Mouse (Mus musculus) adrenal gland, postnatal 10 days (tissue): ENCODE results near the gene Drc7. TPM values are rescaled to one million over a fixed set of nuclear protein-coding genes. Genes with fewer than 3 reads are reported as not detected.

Source experiments
- DNase-seq: peaks from one replicate; pipeline ENCODE4 v3.0.0; 2021; ENCODE audit warnings: mixed read lengths
- total RNA-seq, 2 experiments: library from RNA; stranded (reverse); gene quantifications; 2 replicates each; pipeline ENCODE4 v1.2.3; 2021

The Drc7 gene
- total RNA-seq, 2 experiments from 2014 or later, result not detected

DNA sequence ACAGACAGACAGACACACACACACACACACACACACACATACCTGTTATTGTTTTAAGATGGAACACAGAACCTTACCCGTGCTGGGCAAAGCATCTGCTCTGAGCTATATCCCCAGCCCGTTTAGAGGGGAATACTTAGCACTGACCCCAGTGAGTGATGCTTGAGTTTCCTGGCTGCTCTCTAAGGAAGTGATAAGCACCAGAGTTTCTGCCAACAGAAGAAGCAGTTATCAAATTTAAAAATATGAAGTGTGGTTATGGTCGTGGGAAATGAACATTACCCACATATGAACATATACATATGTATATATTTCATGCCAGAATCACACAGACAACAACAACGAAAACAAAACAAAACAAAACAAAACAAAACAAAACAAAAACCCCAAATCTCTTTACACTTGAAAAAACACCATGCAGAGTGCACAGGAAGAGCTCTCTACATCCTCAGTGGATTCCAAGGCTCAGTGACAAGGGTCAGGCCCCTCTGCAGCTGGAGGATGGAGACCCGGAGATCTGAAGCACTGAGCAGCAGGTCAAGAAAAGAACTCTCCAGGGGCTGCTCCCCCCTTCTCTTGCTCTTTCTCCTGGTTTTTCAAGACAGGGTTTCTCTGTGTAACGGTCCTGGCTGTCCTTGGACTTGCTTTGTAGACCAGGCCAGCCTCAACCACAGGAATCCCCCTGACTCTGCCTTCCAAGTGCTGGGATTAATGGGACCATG is 5.1 kb downstream of the Drc7 start:
- DNase-seq, result no peak

DNA sequence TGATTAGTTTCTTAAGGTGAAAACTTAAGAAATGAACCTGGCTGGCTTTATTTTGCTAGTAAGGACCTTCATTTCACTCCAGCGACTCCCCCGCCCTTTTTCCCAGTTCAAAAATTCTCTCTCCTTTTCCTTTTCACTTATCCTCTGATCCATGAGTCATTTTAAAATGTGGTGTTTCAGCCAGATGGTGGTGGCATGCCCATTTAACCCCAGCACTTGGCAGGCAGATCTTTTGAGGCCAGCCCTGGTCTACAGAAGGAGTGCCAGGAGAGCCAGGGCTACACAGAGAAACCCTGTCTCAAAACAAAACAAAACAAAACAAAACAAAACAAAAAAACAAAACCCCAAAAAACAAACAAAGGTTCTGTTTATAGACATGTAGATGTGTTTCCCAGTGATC is 9.6 kb downstream of the Drc7 start:
- DNase-seq, result no peak

DNA sequence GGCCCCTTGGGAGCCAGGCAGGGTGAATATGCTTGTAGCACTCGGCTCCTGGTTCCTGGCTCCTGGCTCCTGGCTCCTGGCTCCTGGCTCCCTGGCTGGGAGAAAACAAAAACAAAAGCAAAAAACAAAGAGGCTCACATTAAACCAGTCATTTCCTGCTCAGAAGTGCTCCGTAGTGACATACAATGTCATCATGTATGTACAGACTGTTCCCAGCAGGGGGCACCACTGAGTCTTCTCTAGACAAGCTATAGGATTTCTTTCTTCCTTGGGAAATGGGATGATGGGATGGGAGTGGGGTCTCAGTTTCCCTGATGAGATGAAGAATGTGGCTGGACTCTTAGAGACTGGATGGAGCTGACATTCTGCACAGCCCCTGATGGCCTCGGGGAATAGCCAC is 12.7 kb downstream of the Drc7 start:
- peak; percentile 80 for DNase-seq

DNA sequence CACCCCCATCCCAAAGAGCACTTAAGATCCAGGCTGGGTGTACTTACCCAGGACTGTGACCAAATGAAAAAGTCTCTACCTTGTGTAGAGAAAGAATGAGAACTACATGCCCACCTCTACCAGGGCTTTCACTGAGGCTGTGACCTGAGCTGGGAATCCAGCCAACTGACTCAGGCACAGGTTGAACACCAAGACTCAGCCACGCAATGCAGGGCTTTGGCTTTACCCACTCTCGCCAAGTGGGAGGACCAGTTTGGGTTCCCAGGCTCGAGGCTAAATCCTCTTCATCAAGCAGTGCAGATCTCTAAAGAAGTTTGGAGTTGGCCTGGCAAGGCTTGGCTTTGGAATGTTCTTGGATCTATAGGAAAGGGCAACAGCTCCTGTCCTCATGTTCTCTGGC is 20.6 kb downstream of the Drc7 start:
- no peak for DNase-seq

DNA sequence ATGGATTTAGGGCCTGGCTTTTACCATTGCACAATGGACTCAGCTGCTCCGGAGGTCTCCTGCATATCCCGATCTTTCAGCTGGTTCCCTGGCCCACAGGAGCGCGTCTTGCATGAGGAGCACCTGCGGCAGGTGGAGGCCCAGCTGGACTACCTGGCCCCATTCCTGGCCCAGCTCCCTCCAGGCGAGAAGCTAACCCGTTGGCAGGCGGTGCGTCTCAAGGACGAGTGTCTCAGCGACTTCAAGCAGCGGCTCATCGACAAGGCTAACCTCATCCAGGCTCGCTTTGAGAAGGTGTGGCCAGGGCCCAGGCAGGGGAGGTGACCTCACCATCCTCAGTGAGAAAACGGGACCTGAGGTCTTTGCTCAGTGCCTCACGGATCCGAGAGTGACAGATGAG is 21.2 kb downstream of the Drc7 start:
- no peak for DNase-seq

DNA sequence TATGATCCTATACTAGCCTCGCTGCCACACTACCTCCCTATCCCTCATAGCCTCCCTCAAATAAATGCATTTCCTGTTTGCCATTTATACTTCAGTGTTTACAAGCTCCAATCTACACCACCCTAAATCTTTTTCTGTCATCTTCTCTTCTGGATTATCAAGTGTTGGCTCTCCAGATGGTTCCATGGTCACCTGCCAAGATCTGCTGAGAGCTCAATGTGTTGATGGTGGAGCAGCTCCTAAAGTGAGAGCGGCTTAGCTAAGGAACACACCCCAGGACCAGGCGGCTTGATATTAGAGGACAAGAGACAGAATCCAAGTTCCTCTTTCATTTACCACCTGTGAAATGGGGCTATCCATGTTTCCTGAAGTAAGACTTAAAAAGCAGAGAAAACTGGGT is 23.2 kb downstream of the Drc7 start:
- no peak for DNase-seq

DNA sequence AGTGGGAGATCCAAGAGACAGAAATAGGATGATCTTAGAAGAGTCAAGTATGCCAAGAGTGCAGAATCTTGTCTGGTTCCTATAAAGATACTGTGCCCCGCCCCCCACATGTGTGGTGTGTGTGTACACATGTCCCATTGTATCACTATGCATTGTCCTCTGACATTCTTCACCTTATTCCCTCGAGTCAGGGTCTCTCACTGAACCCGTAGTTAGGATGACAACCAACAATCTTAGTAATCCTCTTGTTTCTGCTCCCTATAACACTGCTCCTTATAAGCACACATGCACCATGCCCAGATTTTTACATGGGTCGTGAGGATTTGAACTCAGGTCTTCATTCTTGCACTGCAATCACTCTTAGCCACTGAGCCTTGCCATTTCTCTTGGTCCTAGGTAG is 24.4 kb downstream of the Drc7 start:
- DNase-seq, result no peak

DNA sequence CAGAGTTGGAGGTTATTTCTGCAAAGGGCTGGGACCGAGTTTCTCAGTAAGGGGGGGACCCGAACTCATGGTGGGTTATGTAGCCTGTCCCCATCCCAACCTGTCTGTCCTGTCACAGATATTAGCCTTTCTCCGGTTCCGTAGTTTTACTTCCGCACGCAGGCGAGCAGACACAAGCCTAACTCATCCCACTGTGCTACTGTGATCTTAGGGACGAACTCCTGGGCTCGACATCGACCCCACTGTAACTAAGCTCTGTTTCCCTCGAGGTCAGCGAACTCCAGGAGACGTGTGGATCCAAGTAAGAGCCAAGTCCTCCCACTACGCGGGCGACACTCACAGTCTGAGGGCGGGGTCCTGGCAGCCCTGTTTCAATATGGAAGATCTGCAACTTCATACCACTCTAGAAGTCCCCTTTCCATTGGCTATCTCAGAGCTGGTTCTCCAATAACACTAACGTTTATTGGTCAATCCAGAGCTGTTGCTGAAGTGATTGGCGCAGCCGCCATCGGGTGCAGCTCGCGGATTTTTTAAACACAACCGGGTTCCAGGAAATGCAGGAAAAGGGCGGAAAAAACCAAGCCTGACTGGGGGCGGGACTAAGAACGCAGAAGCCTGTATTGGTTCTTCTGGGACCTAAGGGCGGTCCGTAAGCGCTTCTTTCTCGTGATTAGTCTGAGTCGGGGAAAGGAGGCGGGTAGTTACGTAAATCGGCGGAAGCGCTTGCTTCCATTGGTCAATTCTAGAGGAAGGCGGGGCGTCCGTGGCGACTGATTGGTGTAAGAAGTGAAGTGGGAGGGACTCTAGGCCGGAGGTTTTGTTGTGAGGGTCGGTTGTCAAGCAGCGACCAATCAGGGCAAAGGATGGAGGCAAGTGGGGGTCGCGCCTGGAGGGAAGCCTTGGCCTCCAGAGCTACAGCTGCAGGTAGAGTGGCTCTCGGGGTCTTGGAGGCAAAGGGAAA is 25.8 kb downstream of the Drc7 start, which contains the start of gene Katnb1:
Katnb1 (plus strand) TSS at position 806 of the 961 bp plus-strand sequence.
- peak; percentile 96 for DNase-seq

DNA sequence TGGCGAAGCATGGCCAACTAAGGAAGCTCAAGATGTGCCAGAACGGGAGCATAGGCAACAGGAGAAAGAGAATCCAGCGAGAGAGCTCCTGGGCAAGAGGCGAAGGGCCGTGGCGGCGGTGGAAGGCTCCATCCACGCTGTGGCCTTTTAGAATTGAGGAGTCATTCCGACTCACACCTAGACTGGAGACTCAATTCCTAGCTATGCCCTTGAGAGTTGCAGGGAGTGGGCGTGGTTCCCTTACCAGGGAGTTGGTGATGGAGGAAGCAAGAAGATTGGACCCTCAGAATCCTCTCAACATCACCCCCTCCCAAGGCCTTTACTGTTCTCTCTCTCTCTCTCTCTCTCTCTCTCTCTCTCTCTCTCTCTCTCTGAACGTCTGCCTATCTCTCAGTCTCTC is 26.7 kb downstream of the Drc7 start:
- DNase-seq, result no peak

DNA sequence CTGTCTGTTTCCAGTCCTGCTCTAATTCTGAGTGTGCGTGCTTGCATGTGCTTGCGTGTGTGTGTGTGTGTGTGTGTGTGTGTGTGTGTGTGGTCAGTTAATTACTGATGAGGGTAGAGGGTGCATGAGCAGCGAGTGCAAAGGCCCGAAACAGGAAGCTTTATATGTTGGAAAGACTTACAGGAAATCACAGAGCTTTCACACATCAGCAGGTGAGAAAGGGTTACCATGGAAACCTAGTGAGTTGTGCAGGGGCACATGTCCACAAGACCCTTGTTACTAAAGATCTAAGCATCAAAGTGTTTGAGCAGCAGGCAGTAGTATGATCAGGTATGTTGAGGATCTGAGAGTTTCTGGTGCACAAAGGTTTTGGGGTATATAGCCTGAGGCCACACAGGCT is 29.4 kb downstream of the Drc7 start:
- no peak for DNase-seq

DNA sequence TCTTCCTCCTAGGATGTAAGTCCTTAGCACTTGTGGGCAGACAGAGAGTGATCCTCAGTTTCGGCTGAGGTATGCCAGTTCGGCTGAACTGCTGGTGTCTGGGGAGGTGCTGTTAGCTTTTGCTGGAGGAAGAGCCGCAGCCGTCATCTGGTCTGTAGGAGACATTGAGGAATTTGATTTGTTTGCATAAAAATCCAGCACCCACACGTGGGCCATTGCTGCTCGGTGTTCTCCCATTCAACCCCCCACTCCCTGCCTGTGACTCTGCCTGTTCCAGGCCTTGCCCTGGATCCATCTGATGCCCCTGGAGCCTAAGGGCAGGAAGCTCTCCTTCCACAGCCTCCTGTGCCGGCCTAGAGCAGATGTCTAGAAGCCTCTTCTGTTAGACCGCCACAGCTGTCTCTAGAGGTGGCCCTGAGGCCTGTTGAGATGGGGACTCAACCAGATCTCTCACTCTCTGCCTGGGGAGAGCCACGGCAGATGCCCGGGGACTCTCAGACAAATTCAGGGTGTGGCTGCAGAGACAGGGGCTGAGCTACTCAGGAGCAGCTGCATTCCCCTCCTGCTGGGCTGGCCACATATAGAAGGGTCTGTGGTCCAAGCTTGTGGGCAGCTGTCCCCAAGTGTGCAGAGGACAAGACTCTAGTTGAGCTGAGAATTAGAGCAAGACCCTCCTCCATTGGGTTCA is 30.0 kb downstream of the Drc7 start:
- DNase-seq, result no peak

DNA sequence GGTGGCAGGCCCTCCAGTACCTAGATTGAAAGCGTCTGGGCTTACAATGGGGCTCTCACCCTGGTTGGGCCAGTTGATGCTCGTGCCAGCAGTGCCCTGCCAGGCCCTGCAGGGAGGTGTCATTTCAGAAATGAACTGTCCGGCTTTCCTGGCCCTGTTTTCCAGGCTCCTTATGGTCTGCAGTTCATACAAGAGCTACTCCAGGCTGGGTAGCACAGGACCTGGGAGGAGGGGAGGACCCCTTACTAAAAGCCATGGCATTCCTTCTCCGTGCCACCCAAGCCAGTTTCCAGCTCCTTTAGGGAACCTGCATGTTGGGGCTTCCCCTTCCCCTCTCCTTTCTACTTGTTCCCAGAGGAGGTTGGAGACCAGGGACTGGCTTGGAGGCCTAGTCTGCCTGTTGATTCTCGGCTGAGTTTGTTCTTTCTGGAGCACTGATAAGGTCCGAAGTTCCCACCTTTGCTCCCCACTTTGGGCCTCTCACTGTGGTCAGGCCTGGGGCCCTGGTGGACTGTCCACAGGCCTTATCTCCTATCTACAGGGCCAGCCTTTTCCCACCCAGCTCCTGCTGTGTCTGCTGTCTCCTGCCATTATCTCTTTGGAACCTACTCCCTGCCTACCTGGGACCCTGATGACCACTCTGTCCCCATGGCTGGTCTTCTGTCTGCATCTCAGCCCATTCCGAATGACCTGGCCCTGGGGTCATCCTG is 30.7 kb downstream of the Drc7 start:
- DNase-seq, result no peak

DNA sequence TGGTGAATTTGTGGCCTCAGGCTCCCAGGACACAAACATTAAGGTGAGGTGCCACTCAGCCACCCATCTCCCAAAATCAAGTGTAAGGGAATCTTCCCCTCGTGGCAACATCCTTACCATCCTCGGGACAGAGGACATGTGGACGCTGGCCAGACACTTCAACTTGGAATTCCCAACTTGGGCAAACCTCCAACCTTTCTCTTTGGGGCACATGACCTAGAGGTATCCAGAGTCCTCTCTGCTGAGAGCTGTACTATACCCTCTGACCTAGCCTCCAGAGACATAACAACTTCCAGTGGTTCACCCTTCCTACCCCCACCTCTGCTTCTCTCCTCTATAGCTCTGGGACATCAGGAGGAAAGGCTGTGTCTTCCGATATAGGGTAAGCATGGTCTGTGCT is 38.7 kb downstream of the Drc7 start:
- no peak for DNase-seq

DNA sequence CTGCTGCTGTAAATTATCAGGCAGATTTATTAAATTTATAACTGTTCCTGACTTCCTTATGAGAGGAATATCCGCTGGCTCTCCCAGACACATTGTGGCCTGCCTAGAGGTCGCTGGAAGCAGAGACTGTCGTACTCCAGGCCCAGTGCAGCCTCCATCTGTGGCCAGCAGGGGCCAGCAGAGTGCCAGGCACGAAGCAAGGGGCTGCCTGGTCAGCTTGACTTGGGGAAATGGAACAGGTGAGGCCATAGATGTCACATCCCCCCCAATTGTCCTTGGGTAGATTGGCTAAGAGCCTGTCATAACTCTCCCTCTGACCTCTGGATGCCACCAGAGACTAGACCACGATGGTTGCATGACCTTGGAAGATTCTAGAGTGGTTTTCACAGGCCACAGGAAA is 44.1 kb downstream of the Drc7 start:
- DNase-seq, result peak; percentile 90

DNA sequence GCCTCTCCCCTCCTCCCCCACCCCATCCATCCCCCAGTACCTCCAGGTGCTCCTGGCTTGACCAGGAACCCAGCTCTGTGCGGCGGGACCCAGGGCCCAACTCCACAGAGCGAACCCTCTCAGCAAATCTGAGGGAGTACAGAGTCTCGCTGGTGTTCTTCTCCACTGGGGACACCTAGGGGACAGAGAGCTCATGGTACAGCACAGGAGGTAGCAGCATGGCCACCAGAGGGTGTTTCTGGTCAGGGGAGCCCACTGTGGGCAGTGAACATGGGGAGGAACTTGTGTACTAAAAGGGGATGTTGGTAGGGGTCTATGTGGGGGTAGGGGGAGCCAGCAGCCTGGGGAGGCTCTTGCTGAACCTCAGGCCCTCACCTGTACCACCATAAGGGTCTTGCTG is 47.1 kb downstream of the Drc7 start:
- DNase-seq, result no peak

DNA sequence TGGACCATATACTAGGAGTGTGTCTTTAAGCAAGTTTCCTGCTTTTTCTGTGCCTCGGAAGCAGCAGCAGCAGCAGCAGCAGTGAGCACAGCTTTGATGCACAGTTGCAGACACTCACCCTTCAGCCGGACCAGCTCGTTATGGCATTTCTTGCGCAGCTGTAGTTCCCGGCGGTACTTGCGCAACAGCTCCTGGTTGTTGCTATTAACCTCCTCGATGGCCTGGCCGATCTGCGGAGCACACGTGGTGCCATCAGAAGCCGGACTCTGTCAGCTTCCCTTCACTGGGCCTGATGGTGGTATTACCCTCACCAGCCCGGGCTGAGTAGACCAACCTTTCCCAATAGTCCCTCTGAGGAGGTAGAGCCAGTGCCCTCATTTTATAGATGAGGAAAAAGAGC is 52.4 kb downstream of the Drc7 start:
- no peak for DNase-seq

DNA sequence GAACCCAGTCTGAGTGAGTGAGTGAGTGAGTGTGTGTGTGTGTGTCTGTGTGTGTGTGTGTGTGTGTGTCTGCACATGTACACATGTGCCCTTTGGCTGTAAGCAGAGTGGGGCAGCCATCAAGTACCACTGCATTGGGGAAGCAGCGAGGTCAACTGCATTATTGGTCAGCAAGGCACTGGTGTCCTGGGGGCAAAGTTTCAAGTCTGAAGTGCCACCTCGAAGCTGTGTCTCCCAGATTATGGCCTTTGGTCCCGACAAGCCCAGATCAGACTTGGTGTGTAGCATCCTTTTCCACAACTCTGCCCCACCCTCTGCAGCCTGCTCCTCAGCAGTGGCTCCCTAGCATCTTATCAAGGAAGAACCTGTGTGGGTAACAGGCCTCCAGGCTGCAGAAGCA is 57.7 kb downstream of the Drc7 start:
- no peak for DNase-seq

DNA sequence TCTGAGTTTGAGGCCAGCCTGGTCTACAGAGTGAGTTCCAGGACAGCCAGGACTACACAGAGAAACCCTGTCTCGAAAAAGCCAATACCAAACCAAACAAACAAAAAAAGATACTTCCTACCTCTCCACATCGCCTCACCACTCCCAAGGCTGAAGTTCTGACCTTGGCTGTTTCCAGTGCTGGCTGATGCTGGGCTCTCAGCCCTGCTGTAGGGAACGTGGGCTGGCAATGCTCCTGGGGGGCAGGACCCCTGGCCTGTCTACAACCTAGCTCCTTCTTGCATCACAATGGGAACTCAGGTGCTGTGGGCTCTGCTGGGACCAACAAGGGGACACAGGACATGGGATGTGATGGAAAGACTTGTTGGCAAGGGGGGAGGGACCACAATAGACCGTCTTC is 58.2 kb downstream of the Drc7 start:
- DNase-seq, result peak; percentile 50

DNA sequence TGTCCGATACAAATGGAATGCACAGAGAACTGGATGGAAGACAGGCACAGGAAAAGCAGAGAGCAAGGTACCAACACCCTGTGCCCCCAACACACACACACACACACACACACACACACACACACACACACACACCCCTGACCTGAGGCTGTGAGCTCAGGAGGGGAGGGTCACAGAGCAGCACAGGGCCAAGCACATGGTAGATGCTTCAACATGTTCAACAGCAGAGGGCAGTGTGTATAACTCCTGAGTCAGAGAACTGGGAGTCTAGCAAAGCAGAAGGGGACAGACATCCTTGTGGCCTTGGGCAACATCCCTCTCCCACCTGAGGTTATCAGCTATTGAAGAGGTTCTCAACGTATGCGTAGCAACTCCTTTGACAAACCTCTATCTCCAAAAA is 58.8 kb downstream of the Drc7 start:
- DNase-seq, result peak; percentile 37

DNA sequence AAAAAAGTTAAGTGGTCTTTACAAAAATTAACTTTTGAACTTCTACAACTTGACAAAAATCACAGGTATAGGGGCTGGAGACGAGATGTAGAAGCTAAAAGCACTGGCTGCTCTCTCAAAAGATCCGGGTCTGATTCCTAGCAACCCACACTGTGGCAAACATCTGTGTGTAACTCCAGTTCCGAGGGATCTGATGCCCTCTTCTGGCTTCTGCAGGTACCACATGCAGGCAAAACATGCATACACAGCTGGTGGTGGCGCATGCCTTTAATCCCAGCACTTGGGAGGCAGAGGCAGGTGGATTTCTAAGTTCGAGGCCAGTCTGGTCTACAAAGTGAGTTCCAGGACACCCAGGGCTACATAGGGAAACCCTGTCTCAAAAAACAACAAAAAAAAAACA is 68.6 kb downstream of the Drc7 start:
- DNase-seq, result no peak

DNA sequence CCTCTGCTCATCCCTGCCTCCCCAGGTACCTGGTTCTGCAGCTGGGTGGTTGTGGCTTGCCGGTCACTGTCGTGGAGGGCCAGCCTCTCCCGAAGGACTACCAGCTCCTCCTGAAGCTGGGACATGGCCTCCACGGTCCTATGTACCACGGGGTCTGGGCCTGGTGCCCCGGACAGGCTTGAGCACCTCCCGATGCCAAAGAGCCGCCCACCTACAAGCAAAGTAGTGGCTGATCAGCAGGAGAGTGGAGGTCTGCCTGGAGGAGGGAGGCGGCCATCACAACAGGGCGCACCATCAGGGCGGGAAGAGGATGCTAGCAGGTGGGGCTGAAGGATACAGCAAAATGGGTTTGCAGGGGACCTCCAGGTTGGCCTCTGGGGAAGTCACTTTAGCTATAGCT is 71.6 kb downstream of the Drc7 start:
- DNase-seq, result no peak

DNA sequence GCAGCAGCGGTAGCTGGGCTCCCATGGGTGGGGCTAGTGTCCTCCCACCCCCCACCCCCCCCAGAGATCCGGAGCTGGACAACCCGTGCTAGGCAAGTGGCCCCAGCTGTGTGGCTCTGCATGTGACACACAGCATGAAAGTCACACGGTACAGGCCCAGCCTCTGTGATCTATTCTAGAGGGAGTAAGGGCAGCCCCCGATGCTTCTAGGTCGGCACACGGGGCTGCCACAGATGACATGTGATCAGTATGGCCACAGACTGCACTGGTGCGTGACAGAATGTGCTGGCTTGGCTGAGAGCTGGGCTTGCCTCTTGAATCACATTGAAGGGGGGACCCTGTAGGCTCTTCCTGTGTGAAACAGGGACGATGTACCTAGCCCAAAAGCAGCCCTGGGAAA is 72.8 kb downstream of the Drc7 start:
- DNase-seq, result no peak
